Mouse (Mus musculus) hindbrain, embryonic 15.5 days (tissue): Measurements from ENCODE around the gene Igfbp7. TPM values are rescaled to one million over a fixed set of nuclear protein-coding genes. Genes with fewer than 3 reads are reported as not detected.
A peak's percentile ranks its signal among the peaks of the same experiment; 100 is the strongest.

Experiments used
- ATAC-seq: fragments of 200-750 bp; cut with Nextera tagmentation; 2 replicates; pipeline ENCODE4 v1.8.0; 2017; ENCODE audit warnings: low read depth, moderate number of reproducible peaks, moderate TSS enrichment; ENCODE audit not compliant: low FRiP score
- H3K27ac ChIP-seq: fragments of 300-500 bp; sonication (generic); replicated peaks from 2 replicates; pipeline ENCODE4 v1.5.1; 2015; ENCODE audit warnings: mild to moderate bottlenecking, inconsistent platforms
- H3K27me3 ChIP-seq: fragments of 300-500 bp; sonication (generic); 2 replicates; pipeline ENCODE4 v1.6.1; 2015; ENCODE audit warnings: control low read depth, inconsistent platforms
- H3K36me3 ChIP-seq: fragments of 300-500 bp; sonication (generic); 2 replicates; pipeline ENCODE4 v1.6.1; 2015; ENCODE audit warnings: control low read depth, inconsistent platforms
- H3K4me1 ChIP-seq: fragments of 300-500 bp; sonication (generic); replicated peaks from 2 replicates; pipeline ENCODE4 v1.6.1; 2015; ENCODE audit warnings: control low read depth, inconsistent platforms
- H3K4me2 ChIP-seq: fragments of 300-500 bp; sonication (generic); 2 replicates; pipeline ENCODE4 v1.6.1; 2015; ENCODE audit warnings: moderate library complexity, mild to moderate bottlenecking, inconsistent platforms
- H3K4me3 ChIP-seq: fragments of 300-500 bp; sonication (generic); 2 replicates; pipeline ENCODE4 v1.5.1; 2015; ENCODE audit warnings: mild to moderate bottlenecking, inconsistent platforms
- H3K9ac ChIP-seq: fragments of 300-500 bp; sonication (generic); 2 replicates; pipeline ENCODE4 v1.6.1; 2015; ENCODE audit warnings: inconsistent platforms
- H3K9me3 ChIP-seq: fragments of 300-500 bp; sonication (generic); 2 replicates; pipeline ENCODE4 v1.6.1; 2016; ENCODE audit warnings: control low read depth, inconsistent platforms
- WGBS: fragments of 180-500 bp; shearing (Covaris S2); methylation state at CpG from one replicate; pipeline ENCODE4 v1.1.7; 2015; 5-methylcytosine and 5-hydroxymethylcytosine counted together
- polyA plus RNA-seq: library from polyadenylated mRNA; unstranded; fragments of >200 nt; fragmentation: Nextera tagmentation; extraction: Ambion mirVana; gene quantifications from 2 replicates; pipeline ENCODE4 v1.2.1, GENCODE M21; 2015

The Igfbp7 gene
- polyA plus RNA-seq, result 66.0 and 72.6 TPM in 2 replicates

GRCm38 (mm10) chr5:77407341-77408298 lies at the start of gene Igfbp7:
Gene Igfbp7, minus strand, starts transcription at chr5:77408041.
- Histone ChIP-seq H3K27ac (no peak within 1 kb of the TSS), H3K9ac (peak within 1 kb of the TSS; percentile 64), H3K4me1 (peaks cover 9% of the 10 kb centered on the region), H3K27me3 (peaks cover 6% of the 10 kb centered on the region), H3K4me2 (peak within 1 kb of the TSS; percentile 99), H3K9me3 (no peaks in the 10 kb centered on the region), H3K4me3 (peak within 1 kb of the TSS; percentile 61), H3K36me3 (no peaks in the 10 kb centered on the region)
- 5% methylated on average over 88 of the region's 101 CpGs for WGBS
- ATAC-seq, result peak; percentile 93

- no peaks in the 10 kb centered on the region for H3K4me1 ChIP-seq
- H3K4me2 ChIP-seq, result no peak overlapping the region
- no peak overlapping the region for H3K4me3 ChIP-seq
- no peak overlapping the region for H3K9ac ChIP-seq
- no peak overlapping the region for H3K27ac ChIP-seq
- H3K27me3 ChIP-seq, result no peaks in the 10 kb centered on the region
- H3K36me3 ChIP-seq, result no peaks in the 10 kb centered on the region
- H3K9me3 ChIP-seq, result no peaks in the 10 kb centered on the region
- no peak for ATAC-seq
- 76% methylated on average over 6 of the region's 6 CpGs for WGBS
Observed at GRCm38 (mm10) chr5:77452103-77452502, 44.3 kb upstream of the Igfbp7 start.

- 82% methylated on average over 7 of the region's 7 CpGs for WGBS
- Histone ChIP-seq H3K9me3 (no peaks in the 10 kb centered on the region), H3K4me1 (0 out of 2 replicates have a peak, but pooled peaks cover under 1% of the 10 kb centered on the region), H3K27ac (no peak overlapping the region), H3K36me3 (no peaks in the 10 kb centered on the region), H3K27me3 (no peaks in the 10 kb centered on the region), H3K4me3 (no peak overlapping the region), H3K9ac (no peak overlapping the region), H3K4me2 (no peak overlapping the region)
- no peak for ATAC-seq
Observed at GRCm38 (mm10) chr5:77449531-77449930, 41.7 kb upstream of the Igfbp7 start.

- H3K4me3 ChIP-seq, result no peak overlapping the region
- WGBS, result 95% methylated on average over 4 of the region's 4 CpGs
- H3K27me3 ChIP-seq, result no peaks in the 10 kb centered on the region
- H3K9me3 ChIP-seq, result no peaks in the 10 kb centered on the region
- H3K4me2 ChIP-seq, result no peak overlapping the region
- H3K9ac ChIP-seq, result no peak overlapping the region
- H3K36me3 ChIP-seq, result no peaks in the 10 kb centered on the region
- ATAC-seq, result no peak
- 0 out of 2 replicates have a peak, but pooled peaks cover 4% of the 10 kb centered on the region for H3K4me1 ChIP-seq
- no peak overlapping the region for H3K27ac ChIP-seq
Observed at GRCm38 (mm10) chr5:77445431-77445830, 37.6 kb upstream of the Igfbp7 start.

- Histone ChIP-seq H3K27ac (no peak overlapping the region), H3K4me2 (no peak overlapping the region), H3K9me3 (no peaks in the 10 kb centered on the region), H3K36me3 (no peaks in the 10 kb centered on the region), H3K4me3 (no peak overlapping the region), H3K27me3 (no peaks in the 10 kb centered on the region), H3K9ac (no peak overlapping the region), H3K4me1 (0 out of 2 replicates have a peak, but pooled peaks cover 4% of the 10 kb centered on the region)
- WGBS, result 75% methylated on average over 8 of the region's 8 CpGs
- ATAC-seq, result no peak
Observed at GRCm38 (mm10) chr5:77443889-77444573, 36.2 kb upstream of the Igfbp7 start.

GRCm38 (mm10) chr5:77442856-77443623 lies 35.2 kb upstream of the Igfbp7 start:
- no peaks in the 10 kb centered on the region for H3K36me3 ChIP-seq
- no peak overlapping the region for H3K4me3 ChIP-seq
- no peaks in the 10 kb centered on the region for H3K27me3 ChIP-seq
- no peak for ATAC-seq
- no peak overlapping the region for H3K4me2 ChIP-seq
- 51% methylated on average over 15 of the region's 15 CpGs for WGBS
- no peak overlapping the region for H3K9ac ChIP-seq
- H3K27ac ChIP-seq, result no peak overlapping the region
- H3K4me1 ChIP-seq, result 0 out of 2 replicates have a peak, but pooled peaks cover 4% of the 10 kb centered on the region
- H3K9me3 ChIP-seq, result no peaks in the 10 kb centered on the region

- no peak overlapping the region for H3K9ac ChIP-seq
Observed at GRCm38 (mm10) chr5:77436308-77436707, 28.5 kb upstream of the Igfbp7 start.

GRCm38 (mm10) chr5:77434060-77434459 lies 26.2 kb upstream of the Igfbp7 start:
- no peaks in the 10 kb centered on the region for H3K27me3 ChIP-seq
- H3K4me3 ChIP-seq, result no peak overlapping the region
- no peaks in the 10 kb centered on the region for H3K9me3 ChIP-seq
- ATAC-seq, result no peak; the same call in 1 of the 2 replicates
- H3K4me1 ChIP-seq, result no peaks in the 10 kb centered on the region; the same call in 1 of the 2 replicates
- no peak overlapping the region for H3K27ac ChIP-seq
- 82% methylated on average over 11 of the region's 11 CpGs for WGBS
- H3K9ac ChIP-seq, result no peak overlapping the region
- H3K4me2 ChIP-seq, result no peak overlapping the region
- no peaks in the 10 kb centered on the region for H3K36me3 ChIP-seq

More at GRCm38 (mm10) chr5:77436308-77436707, 28.5 kb upstream of the Igfbp7 start:
- Histone ChIP-seq H3K4me1 (no peaks in the 10 kb centered on the region; the same call in 1 of the 2 replicates), H3K27me3 (no peaks in the 10 kb centered on the region), H3K36me3 (no peaks in the 10 kb centered on the region), H3K9me3 (no peaks in the 10 kb centered on the region), H3K4me3 (no peak overlapping the region), H3K27ac (no peak overlapping the region), H3K4me2 (no peak overlapping the region)
- 75% methylated on average over 4 of the region's 4 CpGs for WGBS
- no peak for ATAC-seq

GRCm38 (mm10) chr5:77433561-77433960 lies 25.7 kb upstream of the Igfbp7 start:
- WGBS, result 72% methylated on average over 9 of the region's 9 CpGs
- Histone ChIP-seq H3K4me3 (no peak overlapping the region), H3K9ac (no peak overlapping the region), H3K27me3 (no peaks in the 10 kb centered on the region), H3K4me1 (no peaks in the 10 kb centered on the region; the same call in 1 of the 2 replicates), H3K27ac (no peak overlapping the region), H3K36me3 (no peaks in the 10 kb centered on the region), H3K9me3 (no peaks in the 10 kb centered on the region), H3K4me2 (no peak overlapping the region)
- ATAC-seq, result no peak

- no peak for ATAC-seq
- 51% methylated on average over 3 of the region's 3 CpGs for WGBS
- H3K4me1 ChIP-seq, result no peaks in the 10 kb centered on the region; the same call in 1 of the 2 replicates
Observed at GRCm38 (mm10) chr5:77433119-77433518, 25.3 kb upstream of the Igfbp7 start.

GRCm38 (mm10) chr5:77432446-77432845 lies 24.6 kb upstream of the Igfbp7 start:
- H3K27me3 ChIP-seq, result no peaks in the 10 kb centered on the region
- H3K9me3 ChIP-seq, result no peaks in the 10 kb centered on the region
- H3K27ac ChIP-seq, result no peak overlapping the region
- no peak overlapping the region for H3K4me2 ChIP-seq
- no peaks in the 10 kb centered on the region for H3K36me3 ChIP-seq
- ATAC-seq, result no peak
- H3K4me3 ChIP-seq, result no peak overlapping the region
- no peaks in the 10 kb centered on the region; the same call in 1 of the 2 replicates for H3K4me1 ChIP-seq
- H3K9ac ChIP-seq, result no peak overlapping the region
- 85% methylated on average over 2 of the region's 2 CpGs for WGBS

More at GRCm38 (mm10) chr5:77433119-77433518, 25.3 kb upstream of the Igfbp7 start:
- Histone ChIP-seq H3K9ac (no peak overlapping the region), H3K9me3 (no peaks in the 10 kb centered on the region), H3K4me2 (no peak overlapping the region), H3K27ac (no peak overlapping the region), H3K4me3 (no peak overlapping the region), H3K36me3 (no peaks in the 10 kb centered on the region), H3K27me3 (no peaks in the 10 kb centered on the region)
